Mouse (Mus musculus) heart, embryonic 14.5 days (tissue): Measurements from ENCODE around the gene Pde1c. TPM values are rescaled to one million over a fixed set of nuclear protein-coding genes. Genes with fewer than 3 reads are reported as not detected.

Experiments
- microRNA-seq: library from miRNA; unstranded; fragments of <30 nt; microRNA quantifications from one replicate; pipeline ENCODE4, GENCODE M21; 2016
- polyA plus RNA-seq: library from polyadenylated mRNA; unstranded; fragments of >200 nt; fragmentation: Nextera tagmentation; extraction: Ambion mirVana; gene quantifications from 2 replicates; pipeline ENCODE4 v1.2.1, GENCODE M21; 2014

Gene Pde1c
- polyA plus RNA-seq, 1 experiment from 2014 or later, result 11.1 TPM

Small RNAs within 50 kb of the gene (microRNA-seq; reads per million reads assigned to microRNA genes)
- not detected for gene Gm44413

Other genes with a start within 250 kb of the Pde1c start
- gene Lsm5, start 135.6 kb upstream of the Pde1c start, polyA plus RNA-seq, result 79.1 and 80.1 TPM in 2 replicates
- gene Avl9, start 145.8 kb upstream of the Pde1c start, polyA plus RNA-seq, result 10.9 and 11.2 TPM in 2 replicates
- gene Kbtbd2, start 228.7 kb upstream of the Pde1c start, polyA plus RNA-seq, result 35.1 and 36.3 TPM in 2 replicates